In genomic region chr7:37336851-37337531, GRCm38 (mm10) we compare ENCODE assay signal across 9 mouse cellular contexts.
DNase-seq lines count a peak whose midpoint lies in the region; ATAC-seq and TF ChIP-seq lines count a peak whose summit lies in the region.
"Had no signal": no experiment of that assay in that cellular context is flagged by ENCODE, and none has a peak within 500 bp of the region (broad histone marks: within the 10 kb centered on the region; RNA-seq: fewer than 3 reads in every experiment).

No protein-coding gene starts in this region.

- H3K9me3 ChIP-seq in midbrain, postnatal 0 days (ENCODE audit: low read length) = no peaks in the 10 kb centered on the region

- ATAC-seq in midbrain, postnatal 0 days (ENCODE audit: low FRiP score) = no peak; the same call in 1 of the 2 replicates
- ATAC-seq in inflammation-experienced regulatory T-cells, adult 6 months = no peak

- peak overlapping the region; percentile 86 for H3K4me2 ChIP-seq in midbrain, postnatal 0 days (ENCODE audit: low read depth, low read length, poor library complexity, severe bottlenecking)

- intact Hi-C loops in gastrocnemius, postnatal 14 days (cut with DNase I; ENCODE audit: low total_unique reads) = no loop called here

- WGBS in midbrain, postnatal 0 days = 4% methylated on average over 28 of the region's 28 CpGs

- H3K27me3 ChIP-seq in midbrain, postnatal 0 days (ENCODE audit: insufficient read depth, low read length) = no peaks in the 10 kb centered on the region

- 0 out of 2 replicates have a peak overlapping the region, but pooled peaks have one; percentile 38 for H3K27ac ChIP-seq in midbrain, postnatal 0 days (ENCODE audit: low read depth, low read length)

- H3K4me3 ChIP-seq in midbrain, postnatal 0 days (ENCODE audit: low read depth, low read length) = peak overlapping the region; percentile 44
- H3K4me3 ChIP-seq: erythroblast, embryonic 14.5 days had no signal

- peak; percentile 41 for DNase-seq in gastrocnemius, adult 18-20 months (ENCODE audit: low spot score)
- no peak for DNase-seq in gastrocnemius, postnatal 14 days
- DNase-seq in cerebellum, postnatal 25 days = peak; percentile 82
- DNase-seq in heart, adult 9 months (ENCODE audit: low spot score in 2 of 2) = peak; percentile 33 to 54
- peak; percentile 81 for DNase-seq in left cerebral cortex, adult 11 months (ENCODE audit: low spot score)
- peak; percentile 86 for DNase-seq in midbrain, postnatal 0 days (ENCODE audit: low spot score)
- DNase-seq in adrenal gland, postnatal 4 days (ENCODE audit: low spot score in 2 of 2) = no peak

- H3K9ac ChIP-seq in midbrain, postnatal 0 days (replicated peaks; ENCODE audit: low read length, poor library complexity, severe bottlenecking) = peak overlapping the region; percentile 52

- H3K36me3 ChIP-seq in midbrain, postnatal 0 days (ENCODE audit: insufficient read depth, low read length) = no peaks in the 10 kb centered on the region

- H3K4me1 ChIP-seq in midbrain, postnatal 0 days (ENCODE audit: insufficient read depth, low read length) = peaks cover 5% of the 10 kb centered on the region; the same call in 1 of the 2 replicates

- no peak for TF ChIP-seq CTCF in midbrain, postnatal 0 days (IDR thresholded peaks at IDR 0.05)

Comparison
In these comparisons a context has a peak if more than half of its experiments do, and no peak if none do; other contexts are left out.
1. DNase-seq: peak in gastrocnemius, adult 18-20 months (single experiment), cerebellum, postnatal 25 days (2 of 2), heart, adult 9 months (2 of 2), left cerebral cortex, adult 11 months (single experiment) and midbrain, postnatal 0 days (single experiment); none in gastrocnemius, postnatal 14 days (single experiment) and adrenal gland, postnatal 4 days (0 of 2).